Mouse (Mus musculus): Measurements from ENCODE around the gene Rftn1. TPM values are rescaled to one million over a fixed set of nuclear protein-coding genes. Genes with fewer than 3 reads are reported as not detected.

Gene Rftn1
- total RNA-seq, 2 experiments from 2014 or later, result 70.3 to 80.9 TPM

DNA sequence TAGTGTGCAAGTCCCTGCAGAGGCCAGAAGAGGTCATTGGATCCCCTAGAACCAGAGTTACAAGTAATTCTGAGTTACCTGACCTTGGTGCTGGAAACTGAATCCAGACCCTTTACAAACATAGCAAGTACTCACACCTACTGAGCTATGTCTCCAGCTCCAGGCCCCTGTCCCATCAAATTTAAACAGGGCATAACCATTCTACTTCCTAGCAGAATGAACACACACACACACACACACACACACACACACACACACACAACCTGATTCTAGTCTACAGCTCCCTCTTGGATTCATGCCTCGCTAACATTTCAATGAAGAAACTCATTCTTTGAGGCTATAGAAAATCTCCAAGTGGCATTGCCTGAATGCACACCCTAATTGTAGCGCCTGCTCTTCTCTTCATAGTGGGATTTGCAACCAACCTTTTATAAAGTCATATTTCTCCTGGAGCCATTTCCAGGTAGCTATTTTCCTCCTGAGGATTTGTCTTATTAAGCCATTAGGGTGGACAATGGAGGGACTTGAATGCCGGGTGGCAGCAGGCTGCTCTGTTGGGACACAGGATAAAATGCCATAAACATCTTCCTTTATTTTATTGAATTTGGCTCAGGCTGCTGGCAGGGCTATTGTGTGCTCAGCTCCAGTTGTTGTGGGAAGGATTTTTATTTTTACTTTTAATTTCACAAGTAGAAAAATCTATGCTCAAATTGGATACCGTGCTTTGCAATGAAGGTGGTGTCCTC, 213.6 kb downstream of the Rftn1 start:
- DNase-seq, result no peak

DNA sequence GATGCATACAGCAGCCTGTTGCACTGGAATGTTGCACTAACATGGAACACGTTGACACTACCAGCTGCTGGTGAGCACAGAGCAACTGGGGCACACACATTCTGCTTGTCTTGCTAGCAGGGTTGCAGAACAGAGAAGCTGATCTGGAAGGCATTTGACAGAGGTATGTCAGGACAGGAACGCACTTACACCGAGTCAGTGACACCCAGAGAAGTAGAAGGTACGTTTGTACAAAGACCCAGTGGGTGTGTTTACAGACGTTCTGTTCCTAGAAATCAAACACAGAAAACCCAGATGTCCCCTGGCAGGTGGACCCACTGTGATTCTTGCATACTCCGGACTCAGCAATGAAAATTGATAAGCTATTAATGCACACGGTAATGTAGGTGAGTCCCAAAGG, 215.0 kb downstream of the Rftn1 start:
- no peak for DNase-seq

DNA sequence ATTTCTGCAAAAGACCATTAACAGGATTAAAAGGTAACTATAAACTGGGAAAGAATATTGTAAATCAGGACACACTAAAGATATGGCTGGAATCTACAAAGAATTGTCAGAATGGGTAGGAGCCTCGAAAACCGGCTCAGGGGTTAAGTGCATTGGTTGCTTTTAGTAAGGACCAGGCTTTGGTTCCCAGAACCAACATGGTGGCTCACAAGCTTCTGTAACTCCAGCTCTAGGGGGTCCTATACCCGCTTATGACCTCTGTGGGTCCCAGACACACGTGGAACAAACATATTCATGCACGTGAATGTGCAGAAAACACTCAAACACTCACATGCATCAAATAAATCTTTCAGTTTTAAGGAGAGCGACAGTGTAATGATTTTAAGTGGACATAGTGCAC, 215.5 kb downstream of the Rftn1 start:
- DNase-seq, result no peak

DNA sequence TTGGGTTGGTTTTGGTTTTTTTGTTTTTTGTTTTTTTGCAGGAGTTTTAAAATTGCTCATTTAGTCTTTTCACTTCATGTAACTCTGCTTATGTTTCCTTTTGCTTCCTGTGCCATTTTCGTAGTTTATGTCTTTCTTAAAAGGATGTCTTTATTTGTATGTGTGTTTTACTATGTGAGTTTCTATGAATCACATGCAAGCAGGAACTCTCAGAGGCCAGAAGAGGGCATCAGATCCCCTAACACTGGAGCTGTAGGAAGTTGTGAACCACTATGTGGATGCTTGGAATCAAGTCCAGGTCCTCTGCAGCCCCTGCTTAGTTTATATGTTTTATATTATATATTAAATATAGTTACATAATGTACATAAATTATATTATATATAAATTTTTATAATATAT, 218.3 kb downstream of the Rftn1 start:
- no peak for DNase-seq

DNA sequence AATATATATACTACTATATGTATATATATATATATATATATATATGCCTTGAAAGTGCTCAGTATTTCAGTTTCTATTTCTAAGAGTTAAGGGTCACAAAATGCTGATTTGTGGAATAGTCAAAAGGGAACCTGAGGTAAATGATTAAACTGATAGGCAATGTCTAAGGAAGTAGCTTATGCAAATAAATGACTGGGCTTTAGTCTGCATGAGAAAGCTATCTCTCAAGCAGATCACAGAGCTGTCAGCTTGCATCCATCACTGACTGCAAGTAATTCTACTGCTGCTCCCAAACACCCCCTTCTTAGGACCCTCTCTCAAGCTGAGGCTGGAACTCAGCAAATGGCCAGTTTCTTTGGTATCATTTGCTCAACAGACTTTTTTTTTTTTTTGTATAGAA, 219.4 kb downstream of the Rftn1 start:
- no peak for DNase-seq

DNA sequence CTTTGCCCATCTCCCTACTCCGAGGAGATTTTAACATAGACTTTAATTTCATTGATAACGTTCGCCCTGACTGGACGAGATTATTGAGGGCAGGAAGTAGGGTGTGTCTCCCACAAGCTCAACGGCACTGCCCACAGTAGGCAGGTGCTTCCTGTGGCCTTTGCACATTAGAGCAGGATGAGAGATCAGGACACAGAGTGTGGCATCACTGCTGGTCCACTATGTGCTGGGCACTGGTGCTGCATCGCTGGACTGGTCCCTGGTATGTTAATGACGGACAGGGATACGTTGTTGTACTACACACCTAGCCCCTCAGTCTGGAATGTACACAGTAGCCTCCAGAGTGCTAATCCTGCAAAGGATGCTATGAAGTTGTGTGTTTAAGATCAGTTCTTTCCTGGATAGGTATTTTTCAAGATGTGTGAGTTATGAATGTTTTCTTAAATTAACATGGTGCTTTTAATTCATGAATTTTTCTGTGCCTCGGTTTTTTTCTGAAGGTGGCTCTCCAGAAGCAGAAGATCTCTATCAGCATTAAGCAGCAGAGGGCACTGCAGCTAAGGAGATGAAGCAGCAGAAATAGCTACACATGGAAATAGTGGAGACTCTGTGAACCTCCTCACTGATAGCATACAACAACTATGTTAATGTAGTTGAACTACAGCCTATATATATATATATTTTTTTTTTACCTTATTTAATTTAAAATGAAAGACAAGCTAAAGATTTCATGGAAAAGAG, 221.8 kb downstream of the Rftn1 start:
- DNase-seq, result peak; percentile 70

DNA sequence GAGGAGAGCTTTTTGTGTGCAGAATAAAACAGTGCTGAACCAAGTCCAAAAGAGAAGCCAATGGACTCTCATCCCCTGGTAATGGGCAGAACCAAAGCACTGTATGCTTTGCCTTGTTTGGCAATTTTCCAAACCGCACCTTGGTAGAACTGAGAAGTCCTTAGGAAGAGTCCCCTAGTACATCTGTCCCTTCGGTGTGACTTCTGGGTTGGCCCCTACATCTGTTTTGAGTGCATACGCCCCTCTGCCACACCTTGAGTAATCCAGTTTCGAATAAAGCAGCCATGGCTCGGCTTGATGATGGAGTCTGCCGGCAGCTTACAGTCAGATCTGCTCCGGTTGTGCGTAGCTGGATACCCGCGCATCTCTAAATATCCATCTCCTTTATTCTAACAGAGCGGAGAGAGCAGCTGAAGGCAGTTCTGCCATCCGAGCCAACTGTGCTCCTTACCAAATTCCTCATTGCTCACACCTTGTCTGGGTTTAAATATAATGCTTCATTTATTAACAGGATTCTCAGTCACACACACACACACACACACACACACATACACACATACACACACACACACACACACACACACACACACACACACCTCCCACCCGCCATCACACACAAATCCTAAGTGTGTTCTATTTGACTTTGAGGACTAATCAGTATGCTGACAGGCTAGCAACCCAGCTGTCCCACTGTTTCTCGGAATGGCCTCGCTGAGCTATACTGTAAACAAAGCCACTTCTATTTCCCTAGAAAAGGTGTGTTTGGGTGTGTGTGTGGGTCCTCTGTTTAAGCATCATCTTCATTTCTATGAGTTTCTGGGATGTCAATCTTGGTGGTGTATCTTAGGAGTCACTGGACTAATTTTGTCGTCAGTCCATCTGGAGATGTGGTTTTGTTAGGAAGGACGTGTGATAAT, 224.4 kb downstream of the Rftn1 start:
- no peak for DNase-seq

DNA sequence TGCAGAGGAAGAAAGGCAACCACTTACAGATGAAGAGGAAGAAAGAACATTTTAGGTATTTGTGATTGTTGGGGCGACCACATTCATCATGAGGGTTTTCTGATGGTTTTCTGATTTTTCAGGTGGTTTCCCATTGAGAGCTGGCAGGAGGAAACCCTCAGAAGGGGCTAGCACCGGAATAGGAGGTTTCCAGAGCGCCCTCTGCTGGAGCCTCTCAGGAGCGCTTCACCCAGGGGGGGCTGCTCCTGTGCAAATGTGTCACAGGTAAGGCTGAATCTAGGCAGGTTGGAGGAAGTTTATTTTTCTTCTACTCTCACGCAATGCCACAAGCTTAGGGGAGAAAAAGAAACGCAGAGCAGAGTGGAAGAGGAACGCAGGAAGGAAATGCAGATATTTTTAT, 225.4 kb downstream of the Rftn1 start:
- DNase-seq, result no peak

DNA sequence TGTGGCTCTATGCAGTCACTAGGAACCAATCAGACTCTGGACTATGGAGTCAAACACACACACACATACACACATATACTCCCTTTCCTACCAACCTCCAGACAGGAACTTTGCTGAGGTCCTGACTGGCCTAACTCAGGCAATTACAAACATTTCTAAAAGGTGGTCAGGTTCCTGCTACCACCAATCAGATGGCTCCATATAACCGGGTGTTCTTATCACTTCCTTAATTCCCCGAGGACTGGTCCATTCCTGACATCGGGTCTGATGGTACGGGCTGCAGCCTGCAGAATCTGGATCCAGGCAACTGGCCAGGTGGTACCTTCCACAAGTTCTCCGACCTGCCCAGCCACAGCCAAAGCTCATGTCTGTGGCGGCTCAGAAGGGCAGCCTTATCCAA, 226.0 kb downstream of the Rftn1 start:
- no peak for DNase-seq

DNA sequence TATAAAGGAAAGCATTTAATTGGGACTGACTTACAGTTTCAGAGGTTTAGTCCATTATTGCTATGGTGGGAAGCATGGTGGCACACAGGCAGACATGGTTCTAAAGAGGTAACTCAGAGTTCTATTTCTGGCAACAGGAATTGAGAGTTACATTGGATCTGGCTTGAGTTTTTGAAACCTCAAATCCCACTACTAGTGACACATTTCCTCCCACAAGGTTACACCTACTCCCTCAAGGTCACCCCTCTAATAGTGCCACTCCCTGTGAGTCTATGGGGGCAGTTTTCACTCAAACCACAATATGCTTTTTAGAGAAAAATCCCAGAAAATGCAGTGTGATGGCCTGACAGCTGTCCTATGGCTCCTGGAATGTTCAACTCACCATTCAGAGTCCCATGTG, 231.5 kb downstream of the Rftn1 start:
- DNase-seq, result no peak

DNA sequence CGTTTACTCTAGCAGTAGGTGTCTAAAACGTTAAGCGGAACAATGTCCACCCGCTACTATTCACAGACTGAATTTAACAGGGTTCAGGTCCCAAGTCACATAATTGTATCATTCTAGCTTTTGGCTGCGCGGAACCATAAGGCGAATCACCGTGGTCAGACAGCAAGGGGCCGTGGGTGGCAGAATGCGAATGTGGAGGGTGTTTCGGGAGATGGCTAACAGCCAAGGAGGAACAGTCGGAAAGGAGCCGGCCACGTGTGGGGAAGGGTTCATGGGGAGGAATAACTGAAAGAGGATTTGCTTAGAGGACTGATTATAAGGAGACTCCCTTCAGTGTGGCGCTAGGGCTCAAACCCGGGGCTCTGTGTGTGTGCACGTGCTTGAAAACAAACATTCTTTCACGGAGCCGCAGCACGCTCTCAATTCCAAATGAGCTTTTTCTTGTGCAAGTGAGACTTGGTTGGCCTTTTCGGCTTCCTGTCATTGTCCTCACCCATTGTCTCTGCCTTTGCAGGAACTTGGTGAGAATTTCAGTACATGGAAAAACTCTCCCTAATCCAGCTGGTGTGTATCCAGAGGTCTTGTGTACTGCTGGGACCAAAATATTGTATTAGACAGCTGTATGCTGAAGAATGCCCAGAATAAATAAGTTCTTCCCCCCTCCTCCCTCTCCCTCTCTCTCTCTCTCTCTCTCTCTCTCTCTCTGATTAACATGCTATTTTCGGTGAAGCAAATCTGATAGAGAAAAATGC, 238.4 kb downstream of the Rftn1 start:
- peak; percentile 40 for DNase-seq

DNA sequence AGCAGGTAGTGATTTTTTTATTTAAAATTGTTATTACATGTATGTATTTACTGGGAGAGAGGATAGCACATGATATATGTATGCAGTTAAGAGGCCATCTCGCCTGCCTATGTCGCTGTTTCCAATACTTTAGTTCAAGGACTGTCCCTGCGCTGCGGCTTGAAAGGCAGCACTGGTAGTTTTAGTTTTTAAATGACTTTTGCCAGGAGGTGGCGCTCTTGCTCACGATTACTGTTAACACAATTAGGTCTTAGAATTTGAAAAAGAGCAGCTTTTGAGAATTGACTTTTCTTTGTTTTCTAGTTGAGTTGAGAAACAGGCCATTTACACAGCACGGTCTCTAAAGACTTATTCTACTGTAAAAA, 239.0 kb downstream of the Rftn1 start:
- DNase-seq, result peak; percentile 90

DNA sequence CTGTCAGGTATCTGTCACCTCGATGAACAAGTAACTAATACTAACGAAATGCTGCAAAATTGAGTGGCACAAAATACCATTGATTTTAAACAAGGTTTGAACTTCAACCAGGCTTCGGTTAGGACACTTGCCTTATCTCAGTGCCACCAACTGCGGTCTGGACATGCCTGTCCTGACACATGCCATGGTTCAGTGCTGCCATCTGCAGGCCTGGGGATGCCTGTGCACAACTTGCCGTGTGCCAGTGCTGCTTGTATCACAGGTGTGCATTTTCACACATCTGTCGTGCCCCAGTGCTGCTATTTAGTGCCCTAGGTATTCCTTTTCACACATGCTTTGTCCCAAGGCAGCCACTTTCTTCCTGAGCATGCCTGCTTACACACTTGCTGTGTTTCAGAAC, 247.8 kb downstream of the Rftn1 start:
- DNase-seq, result no peak

Other genes with a start within 250 kb of the Rftn1 start
- not detected for gene Dazl, start 103.0 kb upstream of the Rftn1 start, total RNA-seq (2021)

Data from heart, postnatal 4 days (tissue).